Mouse (Mus musculus) CH12.LX (cell line): Measurements from ENCODE around the gene Prrc2c.

Experiments used
- CTCF ChIP-seq, 2 experiments: IDR thresholded peaks in 1 of 2; conservative IDR thresholded peaks in 1 of 2; 2 replicates each; pipeline ENCODE4 v1.5.1; 2011 to 2012; ENCODE audit warnings: low read depth in 2 of 2, low read length in 2 of 2, improper control_type of control experiment in 1 of 2, inconsistent platforms in 1 of 2, mild to moderate bottlenecking in 1 of 2, moderate library complexity in 1 of 2
- ETS1 ChIP-seq: conservative IDR thresholded peaks from 2 replicates; pipeline ENCODE4 v1.6.1; 2012; ENCODE audit warnings: low read depth, mild to moderate bottlenecking, inconsistent platforms, low read length, improper control_type of control experiment, moderate library complexity
- IRF4 ChIP-seq: IDR thresholded peaks from 2 replicates; pipeline ENCODE4 v1.6.1; 2014; ENCODE audit warnings: low read depth, mild to moderate bottlenecking, inconsistent platforms, low read length, improper control_type of control experiment
- NELFE ChIP-seq: IDR thresholded peaks from 2 replicates; pipeline ENCODE4 v1.6.1; 2011; ENCODE audit warnings: low read depth, low read length, improper control_type of control experiment
- ZNF384 ChIP-seq: IDR thresholded peaks from 2 replicates; pipeline ENCODE4 v1.6.1; 2012; ENCODE audit warnings: low read depth, low read length, improper control_type of control experiment, inconsistent platforms

GRCm38 (mm10) chr1:162638535-162638934 is 101.8 kb downstream of the Prrc2c start:
- TF ChIP-seq NELFE (no peak), IRF4 (no peak), CTCF (conservative IDR thresholded peaks at IDR 0.05 in 1 of 2, IDR thresholded peaks at IDR 0.05 in 1 of 2; ENCODE audit: low read depth in 2 of 2, low read length in 2 of 2) (no peak), ZNF384 (no peak), ETS1 (no peak)
